Mouse (Mus musculus) MEL (cell line): ENCODE data around the gene Fars2. TPM values are rescaled to one million over a fixed set of nuclear protein-coding genes. Genes with fewer than 3 reads are reported as not detected.

Source experiments
- DNase-seq: peaks from one replicate; pipeline ENCODE4 v3.0.0; 2011; ENCODE audit warnings: low read depth, low spot score
- H3K27ac ChIP-seq: 2 replicates; pipeline ENCODE4 v1.5.1; 2012; ENCODE audit warnings: low read depth, mild to moderate bottlenecking, control low read depth, low read length, moderate library complexity; ENCODE audit not compliant: control insufficient read depth
- H3K27me3 ChIP-seq, 2 experiments: fragments of 150-350 bp in 1 of 2; sonication (generic) in 1 of 2; 2 replicates each; pipeline ENCODE4 v1.6.1; 2012; ENCODE audit warnings: low read length in 2 of 2, mild to moderate bottlenecking in 2 of 2, improper control_type of control experiment in 1 of 2, moderate library complexity in 1 of 2; ENCODE audit not compliant: insufficient read depth in 2 of 2, control insufficient read depth in 1 of 2
- H3K36me3 ChIP-seq, 2 experiments: 2 replicates each; pipeline ENCODE4 v1.6.1; 2012 to 2014; ENCODE audit warnings: low read length in 2 of 2, improper control_type of control experiment in 1 of 2, inconsistent platforms in 1 of 2, mild to moderate bottlenecking in 1 of 2; ENCODE audit not compliant: insufficient read depth in 2 of 2, control insufficient read depth in 1 of 2
- H3K4me1 ChIP-seq, 2 experiments: fragments of 150-350 bp in 1 of 2; sonication (generic) in 1 of 2; 2 replicates each; pipeline ENCODE4 v1.6.1; 2012; ENCODE audit warnings: low read length in 2 of 2, improper control_type of control experiment in 1 of 2, mild to moderate bottlenecking in 1 of 2; ENCODE audit not compliant: insufficient read depth in 2 of 2, control insufficient read depth in 1 of 2
- H3K4me3 ChIP-seq, 2 experiments: fragments of 150-350 bp in 1 of 2; sonication (generic) in 1 of 2; 2 replicates each; pipeline ENCODE4 v1.5.1; 2012; ENCODE audit warnings: low read depth in 2 of 2, low read length in 2 of 2, mild to moderate bottlenecking in 2 of 2, moderate library complexity in 2 of 2, control low read depth in 1 of 2, improper control_type of control experiment in 1 of 2; ENCODE audit not compliant: control insufficient read depth in 1 of 2, insufficient read depth in 1 of 2
- H3K79me2 ChIP-seq: 2 replicates; pipeline ENCODE4 v1.6.1; 2012; ENCODE audit warnings: mild to moderate bottlenecking, low read length, moderate library complexity; ENCODE audit not compliant: control insufficient read depth, poor library complexity, insufficient read depth
- H3K9ac ChIP-seq: 2 replicates; pipeline ENCODE4 v1.6.1; 2012; ENCODE audit warnings: low read depth, mild to moderate bottlenecking, control low read depth, low read length, moderate library complexity; ENCODE audit not compliant: control insufficient read depth, poor library complexity, severe bottlenecking
- H3K9me3 ChIP-seq: fragments of 150-350 bp; sonication (generic); replicated peaks from 2 replicates; pipeline ENCODE4 v1.6.1; 2012; ENCODE audit warnings: mild to moderate bottlenecking, low read length, improper control_type of control experiment, moderate library complexity; ENCODE audit not compliant: insufficient read depth
- BHLHE40 ChIP-seq: IDR thresholded peaks from 2 replicates; pipeline ENCODE4 v1.6.1; 2012; ENCODE audit warnings: low read depth, mild to moderate bottlenecking, inconsistent platforms, low read length, improper control_type of control experiment, borderline replicate concordance
- CHD1 ChIP-seq: IDR thresholded peaks from 2 replicates; pipeline ENCODE4 v1.6.1; 2012; ENCODE audit warnings: low read depth, mild to moderate bottlenecking, inconsistent platforms, low read length, improper control_type of control experiment
- ELF1 ChIP-seq: IDR thresholded peaks from 2 replicates; pipeline ENCODE4 v1.6.1; 2014; ENCODE audit warnings: low read depth, mild to moderate bottlenecking, inconsistent platforms, low read length, improper control_type of control experiment, moderate library complexity
- EP300 ChIP-seq, 2 experiments: IDR thresholded peaks; 2 replicates each; pipeline ENCODE4 v1.6.1; 2011; ENCODE audit warnings: improper control_type of control experiment in 2 of 2, low read length in 2 of 2, low read depth in 1 of 2, mild to moderate bottlenecking in 1 of 2
- GABPA ChIP-seq: IDR thresholded peaks from 2 replicates; pipeline ENCODE4 v1.6.1; 2012; ENCODE audit warnings: low read depth, mild to moderate bottlenecking, inconsistent platforms, low read length, improper control_type of control experiment, moderate library complexity
- GATA1 ChIP-seq: IDR thresholded peaks from 2 replicates; pipeline ENCODE4 v1.6.1; 2011; ENCODE audit warnings: low read depth, low read length, improper control_type of control experiment
- HCFC1 ChIP-seq: IDR thresholded peaks from 2 replicates; pipeline ENCODE4 v1.6.1; 2012; ENCODE audit warnings: low read depth, mild to moderate bottlenecking, inconsistent platforms, low read length, improper control_type of control experiment, moderate library complexity
- KAT2A ChIP-seq: conservative IDR thresholded peaks from 2 replicates; pipeline ENCODE4 v1.6.1; 2012; ENCODE audit warnings: low read depth, low read length, improper control_type of control experiment, inconsistent platforms
- MAFK ChIP-seq: IDR thresholded peaks from 2 replicates; pipeline ENCODE4 v1.6.1; 2011; ENCODE audit warnings: low read depth, mild to moderate bottlenecking, low read length, improper control_type of control experiment, borderline replicate concordance
- MAX ChIP-seq: IDR thresholded peaks from 2 replicates; pipeline ENCODE4 v1.6.1; 2011; ENCODE audit warnings: low read length, improper control_type of control experiment
- MAZ ChIP-seq: IDR thresholded peaks from 2 replicates; pipeline ENCODE4 v1.6.1; 2012; ENCODE audit warnings: low read depth, mild to moderate bottlenecking, inconsistent platforms, low read length, improper control_type of control experiment
- MYB ChIP-seq: IDR thresholded peaks from 2 replicates; pipeline ENCODE4 v1.6.1; 2011; ENCODE audit warnings: mild to moderate bottlenecking, low read depth, low read length, improper control_type of control experiment
- NELFE ChIP-seq: IDR thresholded peaks from 2 replicates; pipeline ENCODE4 v1.6.1; 2011; ENCODE audit warnings: low read depth, low read length, improper control_type of control experiment
- NRF1 ChIP-seq: IDR thresholded peaks from 2 replicates; pipeline ENCODE4 v1.6.1; 2014; ENCODE audit warnings: low read depth, mild to moderate bottlenecking, inconsistent platforms, low read length, improper control_type of control experiment, moderate library complexity; ENCODE audit not compliant: poor library complexity, insufficient read depth, severe bottlenecking
- POLR2A ChIP-seq, 2 experiments: IDR thresholded peaks; 2 replicates each; pipeline ENCODE4 v1.6.1; 2011 to 2012; ENCODE audit warnings: low read length in 2 of 2, mild to moderate bottlenecking in 2 of 2, control low read depth in 1 of 2, improper control_type of control experiment in 1 of 2, low read depth in 1 of 2, moderate library complexity in 1 of 2; ENCODE audit not compliant: control insufficient read depth in 1 of 2, insufficient read depth in 1 of 2, poor library complexity in 1 of 2
- POLR2AphosphoS2 ChIP-seq: IDR thresholded peaks from 2 replicates; pipeline ENCODE4 v1.6.1; 2011; ENCODE audit warnings: low read length, improper control_type of control experiment
- RAD21 ChIP-seq: IDR thresholded peaks from 2 replicates; pipeline ENCODE4 v1.6.1; 2011; ENCODE audit warnings: mild to moderate bottlenecking, low read depth, low read length, improper control_type of control experiment
- RCOR1 ChIP-seq: IDR thresholded peaks from 2 replicates; pipeline ENCODE4 v1.6.1; 2012; ENCODE audit warnings: low read depth, mild to moderate bottlenecking, inconsistent platforms, low read length, improper control_type of control experiment
- SIN3A ChIP-seq: IDR thresholded peaks from 2 replicates; pipeline ENCODE4 v1.6.1; 2012; ENCODE audit warnings: low read length, improper control_type of control experiment, inconsistent platforms
- SMC3 ChIP-seq: IDR thresholded peaks from 2 replicates; pipeline ENCODE4 v1.6.1; 2011; ENCODE audit warnings: low read depth, low read length, improper control_type of control experiment
- TBP ChIP-seq: IDR thresholded peaks from 2 replicates; pipeline ENCODE4 v1.8.0; 2011; ENCODE audit warnings: low read depth, low read length, improper control_type of control experiment
- TCF12 ChIP-seq: IDR thresholded peaks from 2 replicates; pipeline ENCODE4 v1.6.1; 2014; ENCODE audit warnings: low read depth, mild to moderate bottlenecking, inconsistent platforms, low read length, improper control_type of control experiment, moderate library complexity
- UBTF ChIP-seq: IDR thresholded peaks from 2 replicates; pipeline ENCODE4 v1.6.1; 2012; ENCODE audit warnings: low read depth, mild to moderate bottlenecking, inconsistent platforms, low read length, improper control_type of control experiment, moderate library complexity, borderline replicate concordance; ENCODE audit not compliant: insufficient read depth
- USF1 ChIP-seq: IDR thresholded peaks from 2 replicates; pipeline ENCODE4 v1.6.1; 2014; ENCODE audit warnings: low read depth, mild to moderate bottlenecking, inconsistent platforms, low read length, improper control_type of control experiment, moderate library complexity
- USF2 ChIP-seq, 2 experiments: IDR thresholded peaks; 2 replicates each; pipeline ENCODE4 v1.6.1; 2011 to 2012; ENCODE audit warnings: improper control_type of control experiment in 2 of 2, low read length in 2 of 2, borderline replicate concordance in 1 of 2, inconsistent platforms in 1 of 2, low read depth in 1 of 2, mild to moderate bottlenecking in 1 of 2; ENCODE audit not compliant: insufficient read depth in 1 of 2
- ZMIZ1 ChIP-seq: IDR thresholded peaks from 2 replicates; pipeline ENCODE4 v1.6.1; 2012; ENCODE audit warnings: low read depth, mild to moderate bottlenecking, inconsistent platforms, low read length, improper control_type of control experiment, moderate library complexity
- polyA plus RNA-seq, 2 experiments: library from polyadenylated mRNA; stranded (reverse) in 1 of 2; unstranded in 1 of 2; fragments of >175 nt in 1 of 2; fragments of >200 nt in 1 of 2; gene quantifications; 2 replicates each; pipeline versions ENCODE4 v1.2.1 to v1.2.4; 2012; ENCODE audit warnings: low replicate concordance in 2 of 2, low read depth in 1 of 2; ENCODE audit not compliant: insufficient read length in 2 of 2, insufficient read depth in 1 of 2, missing spikeins in 1 of 2
- total RNA-seq: library from RNA; depleted of rRNA; stranded (reverse); fragments of 300-350 nt; gene quantifications from 2 replicates; pipeline ENCODE4 v1.2.3, GENCODE M21; 2012

The Fars2 gene
- total and polyA plus RNA-seq, 3 experiments: 32.6 to 39.2 TPM; not detected in 1

- H3K9me3 ChIP-seq: no peaks in the 10 kb centered on the region
Measured at GRCm38 (mm10) chr13:36401011-36401410, 283.8 kb downstream of the Fars2 start.

DNA sequence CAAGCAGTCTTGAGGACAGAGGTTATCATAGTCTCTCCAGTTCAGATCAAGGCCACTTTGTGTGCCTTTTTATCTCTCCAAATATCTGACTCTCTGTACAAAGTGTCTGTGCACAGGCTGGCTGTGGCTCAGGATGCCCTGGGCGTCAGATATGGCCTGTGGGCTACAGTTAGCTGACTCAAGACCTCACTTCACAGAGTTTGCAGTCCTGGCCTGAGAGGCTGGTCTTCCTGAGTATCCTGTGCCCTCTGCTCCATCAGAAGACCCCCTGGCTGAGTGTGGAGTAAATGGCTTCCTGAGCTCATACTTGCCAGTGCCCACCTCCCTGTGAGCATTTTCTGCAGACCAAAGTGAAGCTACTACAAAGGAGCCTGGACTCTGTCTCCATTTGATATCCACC, 296.1 kb downstream of the Fars2 start:
- Histone ChIP-seq H3K27ac (no peak overlapping the region), H3K79me2 (no peaks in the 10 kb centered on the region), H3K4me3 (no peak overlapping the region), H3K9me3 (no peaks in the 10 kb centered on the region), H3K4me1 (peaks cover 0 to 4% of the 10 kb centered on the region in 2 experiments; a peak in 1 of 4 replicates), H3K36me3 (no peaks in the 10 kb centered on the region), H3K9ac (no peak overlapping the region), H3K27me3 (no peaks in the 10 kb centered on the region)
- DNase-seq: no peak
- TF ChIP-seq UBTF (no peak), GATA1 (no peak), USF2 (IDR thresholded peaks at IDR 0.05; ENCODE audit: borderline replicate concordance in 1 of 2, insufficient read depth in 1 of 2, low read depth in 1 of 2, low read length in 2 of 2) (no peak), NELFE (no peak), MYB (no peak), GABPA (no peak), KAT2A (no peak), EP300 (IDR thresholded peaks at IDR 0.05; ENCODE audit: low read depth in 1 of 2, low read length in 2 of 2) (no peak), RCOR1 (no peak)

More at GRCm38 (mm10) chr13:36401011-36401410, 283.8 kb downstream of the Fars2 start:
- TF ChIP-seq POLR2AphosphoS2 (no peak), UBTF (no peak), TBP (no peak), RAD21 (no peak), SMC3 (no peak), NRF1 (no peak), MAFK (no peak), MAZ (no peak), TCF12 (no peak), KAT2A (no peak), MAX (no peak), POLR2A (IDR thresholded peaks at IDR 0.05; ENCODE audit: control insufficient read depth in 1 of 2, insufficient read depth in 1 of 2, low read depth in 1 of 2, low read length in 2 of 2, poor library complexity in 1 of 2) (no peak), GABPA (no peak), ZMIZ1 (no peak), ELF1 (no peak), HCFC1 (no peak), CHD1 (no peak), USF1 (no peak), BHLHE40 (no peak), SIN3A (no peak)
- Histone ChIP-seq H3K79me2 (no peaks in the 10 kb centered on the region), H3K9ac (no peak overlapping the region), H3K4me3 (no peak overlapping the region), H3K4me1 (no peaks in the 10 kb centered on the region), H3K27me3 (no peaks in the 10 kb centered on the region), H3K27ac (no peak overlapping the region), H3K36me3 (no peaks in the 10 kb centered on the region)
- DNase-seq: no peak
